Mouse (Mus musculus): Measurements from ENCODE around the gene Crlf3. TPM values are rescaled to one million over a fixed set of nuclear protein-coding genes. Genes with fewer than 3 reads are reported as not detected.
A peak's percentile ranks its signal among the peaks of the same experiment; 100 is the strongest.

The Crlf3 gene
- 47.8 and 49.6 TPM in 2 replicates for polyA plus RNA-seq (2016; fragmentation: Nextera tagmentation; extraction: Ambion mirVana)

GRCm38 (mm10) chr11:80080826-80081728 lies at the start of gene Crlf3:
TSS of gene Crlf3 (minus strand) at chr11:80080991.
- Histone ChIP-seq H3K4me3 (peak within 1 kb of the TSS; percentile 97), H3K9me3 (no peaks in the 10 kb centered on the region), H3K27ac (replicated peaks) (peak within 1 kb of the TSS; percentile 99), H3K36me3 (replicated peaks) (peaks cover 11% of the 10 kb centered on the region), H3K27me3 (replicated peaks; ENCODE audit: low read depth, poor library complexity, severe bottlenecking) (no peaks in the 10 kb centered on the region), H3K4me1 (peaks cover 27% of the 10 kb centered on the region)
- DNase-seq (ENCODE audit: low spot score), result peak; percentile 98
- 10% methylated on average over 55 of the region's 55 CpGs for WGBS

- Histone ChIP-seq H3K9me3 (no peaks in the 10 kb centered on the region), H3K4me3 (no peak overlapping the region), H3K27ac (replicated peaks) (no peak overlapping the region), H3K4me1 (no peaks in the 10 kb centered on the region), H3K36me3 (replicated peaks) (peaks cover 96% of the 10 kb centered on the region), H3K27me3 (replicated peaks; ENCODE audit: low read depth, poor library complexity, severe bottlenecking) (no peaks in the 10 kb centered on the region)
- no peak for DNase-seq (ENCODE audit: low spot score)
- WGBS, result 93% methylated on average over 1 of the region's 1 CpGs
Observed at GRCm38 (mm10) chr11:80116411-80116810, 35.6 kb upstream of the Crlf3 start.

- no peak overlapping the region for H3K4me3 ChIP-seq
- WGBS, result 86% methylated on average over 1 of the region's 1 CpGs
- no peaks in the 10 kb centered on the region for H3K27me3 ChIP-seq (replicated peaks; ENCODE audit: low read depth, poor library complexity, severe bottlenecking)
- H3K36me3 ChIP-seq (replicated peaks), result peaks cover 95% of the 10 kb centered on the region
- H3K4me1 ChIP-seq, result no peaks in the 10 kb centered on the region
- no peak for DNase-seq (ENCODE audit: low spot score)
- H3K9me3 ChIP-seq, result no peaks in the 10 kb centered on the region
- no peak overlapping the region for H3K27ac ChIP-seq (replicated peaks)
Observed at GRCm38 (mm10) chr11:80104407-80104806, 23.6 kb upstream of the Crlf3 start.

GRCm38 (mm10) chr11:80101298-80101697 lies 20.5 kb upstream of the Crlf3 start:
- Histone ChIP-seq H3K4me3 (no peak overlapping the region), H3K27me3 (replicated peaks; ENCODE audit: low read depth, poor library complexity, severe bottlenecking) (no peaks in the 10 kb centered on the region), H3K4me1 (no peaks in the 10 kb centered on the region), H3K27ac (replicated peaks) (no peak overlapping the region), H3K9me3 (no peaks in the 10 kb centered on the region), H3K36me3 (replicated peaks) (peaks cover 95% of the 10 kb centered on the region)
- WGBS, result 94% methylated on average over 6 of the region's 6 CpGs
- DNase-seq (ENCODE audit: low spot score), result no peak

- H3K27me3 ChIP-seq (replicated peaks; ENCODE audit: low read depth, poor library complexity, severe bottlenecking), result no peaks in the 10 kb centered on the region
- H3K4me3 ChIP-seq, result no peak overlapping the region
- H3K4me1 ChIP-seq, result no peaks in the 10 kb centered on the region
- DNase-seq (ENCODE audit: low spot score), result no peak
- H3K27ac ChIP-seq (replicated peaks), result no peak overlapping the region
- H3K36me3 ChIP-seq (replicated peaks), result peaks cover 95% of the 10 kb centered on the region
- WGBS, result 92% methylated on average over 3 of the region's 3 CpGs
- H3K9me3 ChIP-seq, result no peaks in the 10 kb centered on the region
Observed at GRCm38 (mm10) chr11:80098444-80099056, 17.8 kb upstream of the Crlf3 start.

GRCm38 (mm10) chr11:80090555-80091164 lies 9.9 kb upstream of the Crlf3 start:
- H3K27me3 ChIP-seq (replicated peaks; ENCODE audit: low read depth, poor library complexity, severe bottlenecking), result no peaks in the 10 kb centered on the region
- WGBS, result 72% methylated on average over 3 of the region's 3 CpGs
- DNase-seq (ENCODE audit: low spot score), result no peak
- no peak overlapping the region for H3K27ac ChIP-seq (replicated peaks)
- peaks cover 32% of the 10 kb centered on the region for H3K36me3 ChIP-seq (replicated peaks)
- H3K4me3 ChIP-seq, result peak overlapping the region; percentile 100
- H3K9me3 ChIP-seq, result no peaks in the 10 kb centered on the region
- H3K4me1 ChIP-seq, result peaks cover 14% of the 10 kb centered on the region

- DNase-seq (ENCODE audit: low spot score), result no peak
- Histone ChIP-seq H3K4me1 (peaks cover 14% of the 10 kb centered on the region), H3K4me3 (peak overlapping the region; percentile 100), H3K27me3 (replicated peaks; ENCODE audit: low read depth, poor library complexity, severe bottlenecking) (no peaks in the 10 kb centered on the region), H3K36me3 (replicated peaks) (peaks cover 24% of the 10 kb centered on the region), H3K27ac (replicated peaks) (peak overlapping the region; percentile 94), H3K9me3 (no peaks in the 10 kb centered on the region)
- WGBS, result under 1% methylated on average over 14 of the region's 14 CpGs
Observed at GRCm38 (mm10) chr11:80089817-80090214, 9.0 kb upstream of the Crlf3 start.

- WGBS, result 6% methylated on average over 57 of the region's 57 CpGs
- Histone ChIP-seq H3K4me1 (peaks cover 14% of the 10 kb centered on the region), H3K9me3 (no peaks in the 10 kb centered on the region), H3K4me3 (peak within 1 kb of the TSS; percentile 100), H3K27me3 (replicated peaks; ENCODE audit: low read depth, poor library complexity, severe bottlenecking) (no peaks in the 10 kb centered on the region), H3K27ac (replicated peaks) (peak within 1 kb of the TSS; percentile 94), H3K36me3 (replicated peaks) (peaks cover 17% of the 10 kb centered on the region)
- peak; percentile 91 for DNase-seq (ENCODE audit: low spot score)
Observed at GRCm38 (mm10) chr11:80088917-80089816, 8.4 kb upstream of the Crlf3 start, which contains the start of gene Atad5. TSS of gene Atad5 (plus strand) at chr11:80089400.

- Histone ChIP-seq H3K27ac (replicated peaks) (no peak overlapping the region), H3K9me3 (no peaks in the 10 kb centered on the region), H3K36me3 (replicated peaks) (peaks cover 5% of the 10 kb centered on the region), H3K4me1 (peaks cover 12% of the 10 kb centered on the region), H3K27me3 (replicated peaks; ENCODE audit: low read depth, poor library complexity, severe bottlenecking) (no peaks in the 10 kb centered on the region), H3K4me3 (no peak overlapping the region)
- DNase-seq (ENCODE audit: low spot score), result peak; percentile 88
- 9% methylated on average over 5 of the region's 5 CpGs for WGBS
Observed at GRCm38 (mm10) chr11:80086844-80087243, 6.1 kb upstream of the Crlf3 start.

- 79% methylated on average over 6 of the region's 6 CpGs for WGBS
- Histone ChIP-seq H3K27ac (replicated peaks) (no peak overlapping the region), H3K36me3 (replicated peaks) (no peaks in the 10 kb centered on the region), H3K4me3 (no peak overlapping the region), H3K9me3 (no peaks in the 10 kb centered on the region), H3K4me1 (peaks cover 16% of the 10 kb centered on the region), H3K27me3 (replicated peaks; ENCODE audit: low read depth, poor library complexity, severe bottlenecking) (no peaks in the 10 kb centered on the region)
- DNase-seq (ENCODE audit: low spot score), result no peak
Observed at GRCm38 (mm10) chr11:80085356-80086055, 4.7 kb upstream of the Crlf3 start.

GRCm38 (mm10) chr11:80081786-80082319 lies 1.1 kb upstream of the Crlf3 start:
- Histone ChIP-seq H3K9me3 (no peaks in the 10 kb centered on the region), H3K27ac (replicated peaks) (peak overlapping the region; percentile 99; the same call in 1 of the 2 replicates), H3K4me1 (peaks cover 27% of the 10 kb centered on the region), H3K4me3 (no peak overlapping the region), H3K36me3 (replicated peaks) (peaks cover 9% of the 10 kb centered on the region), H3K27me3 (replicated peaks; ENCODE audit: low read depth, poor library complexity, severe bottlenecking) (no peaks in the 10 kb centered on the region)
- DNase-seq (ENCODE audit: low spot score), result no peak
- 89% methylated on average over 7 of the region's 7 CpGs for WGBS

All from embryonic facial prominence, embryonic 10.5 days (tissue).